Mouse (Mus musculus) thymus, adult 2 months (tissue): ENCODE measurements around the gene Pik3c2a.

Source experiments
- CTCF ChIP-seq: fragments of 200-500 bp; IDR thresholded peaks from 2 replicates; pipeline ENCODE4 v1.5.1; 2012; ENCODE audit warnings: mild to moderate bottlenecking, control low read depth, low read length, moderate library complexity, borderline replicate concordance; ENCODE audit not compliant: control insufficient read depth, poor library complexity, insufficient read depth; ENCODE audit errors: extremely low read depth
- POLR2A ChIP-seq: fragments of 200-500 bp; IDR thresholded peaks from 2 replicates; pipeline ENCODE4 v1.6.1; 2012; ENCODE audit warnings: mild to moderate bottlenecking, low read length, control low read depth, moderate library complexity; ENCODE audit not compliant: control insufficient read depth, poor library complexity, insufficient read depth; ENCODE audit errors: extremely low read depth

- TF ChIP-seq CTCF (no peak), POLR2A (no peak)
Measured at GRCm38 (mm10) chr7:116294961-116295360, 148.3 kb downstream of the Pik3c2a start.
